Mouse (Mus musculus) thymus, postnatal 4 days (tissue): Measurements from ENCODE around the gene Prrg2.
"Not testable (repeated sequence)": the region's sequence is repeated elsewhere in the genome, so short reads cannot be mapped to it uniquely, and the experiment has no call there.

Experiments used
- DNase-seq: peaks from one replicate; pipeline ENCODE4 v3.0.0; 2021

Prrg2 gene

DNA sequence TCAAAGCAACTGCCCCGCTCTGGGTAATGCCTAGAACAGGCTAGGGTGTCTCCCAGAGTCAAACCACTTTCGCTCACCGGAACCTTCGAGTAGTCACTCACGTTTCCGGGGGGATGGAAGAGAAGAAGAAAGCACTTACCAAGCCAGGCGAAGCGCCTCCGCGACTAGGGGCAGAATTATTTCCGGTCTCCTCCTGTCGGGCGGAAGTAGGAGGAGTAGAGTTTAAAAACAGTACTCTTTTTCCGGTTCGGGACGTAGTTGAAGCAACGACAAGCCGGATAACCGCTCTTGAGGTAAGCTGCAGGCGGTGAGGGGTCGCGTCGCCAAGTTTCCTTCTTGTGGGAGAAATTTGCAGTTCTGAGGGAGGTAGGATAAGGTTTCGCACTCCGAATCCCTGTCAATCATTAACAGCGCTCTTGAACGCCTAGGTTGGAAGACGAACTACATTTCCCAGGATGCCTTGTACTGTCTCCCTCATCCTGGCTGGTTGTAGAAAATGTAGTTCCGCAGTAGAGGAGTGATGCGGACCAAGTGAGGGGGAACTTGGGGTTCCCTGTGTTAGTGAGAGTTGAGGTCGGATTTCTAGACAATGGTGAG is at the start of gene Prrg2, which contains the start of gene Nosip:
Gene Prrg2 (minus strand): TSS at position 439 of the 597 bp plus-strand sequence.
Gene Nosip (plus strand): TSS at position 191 of the 597 bp plus-strand sequence.
- DNase-seq = peak; percentile 94

DNA sequence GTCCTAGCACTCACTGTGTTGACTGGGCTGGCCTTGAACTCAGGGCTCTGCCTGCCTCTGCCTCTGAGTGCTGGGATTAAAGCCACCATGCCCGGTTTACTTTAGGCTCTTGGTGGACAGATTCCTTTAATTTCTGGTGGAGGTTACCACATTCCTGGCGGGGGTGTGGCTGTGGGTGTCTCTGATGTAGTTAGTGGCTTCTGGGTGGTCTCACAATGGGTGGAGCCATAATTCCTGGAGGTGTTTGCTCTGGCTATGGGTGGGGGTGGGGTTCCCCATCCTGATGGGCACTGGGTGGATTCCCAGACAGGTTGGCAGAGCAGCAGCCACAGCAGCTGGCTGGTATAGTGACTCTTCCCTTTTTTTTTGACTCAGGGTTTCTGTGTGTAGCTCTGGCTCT is 49.5 kb upstream of the Prrg2 start:
- DNase-seq = no peak

DNA sequence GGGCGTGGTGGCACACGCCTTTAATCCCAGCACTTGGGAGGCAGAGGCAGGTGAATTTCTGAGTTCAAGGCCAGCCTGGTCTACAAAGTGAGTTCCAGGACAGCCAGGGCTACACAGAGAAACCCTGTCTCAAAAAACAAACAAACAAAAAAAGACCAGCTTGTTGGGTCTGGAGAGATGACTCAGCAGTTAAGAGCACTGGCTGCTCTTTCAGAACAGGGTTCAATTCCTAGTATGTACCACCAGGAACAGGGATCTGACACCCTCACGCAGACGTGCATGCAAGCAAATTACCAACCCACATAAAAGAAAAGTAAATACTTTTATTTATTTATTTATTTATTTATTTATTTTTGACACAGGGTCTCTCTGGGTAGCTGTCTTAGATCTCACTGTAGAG is 47.6 kb upstream of the Prrg2 start:
- DNase-seq = not testable (repeated sequence)

DNA sequence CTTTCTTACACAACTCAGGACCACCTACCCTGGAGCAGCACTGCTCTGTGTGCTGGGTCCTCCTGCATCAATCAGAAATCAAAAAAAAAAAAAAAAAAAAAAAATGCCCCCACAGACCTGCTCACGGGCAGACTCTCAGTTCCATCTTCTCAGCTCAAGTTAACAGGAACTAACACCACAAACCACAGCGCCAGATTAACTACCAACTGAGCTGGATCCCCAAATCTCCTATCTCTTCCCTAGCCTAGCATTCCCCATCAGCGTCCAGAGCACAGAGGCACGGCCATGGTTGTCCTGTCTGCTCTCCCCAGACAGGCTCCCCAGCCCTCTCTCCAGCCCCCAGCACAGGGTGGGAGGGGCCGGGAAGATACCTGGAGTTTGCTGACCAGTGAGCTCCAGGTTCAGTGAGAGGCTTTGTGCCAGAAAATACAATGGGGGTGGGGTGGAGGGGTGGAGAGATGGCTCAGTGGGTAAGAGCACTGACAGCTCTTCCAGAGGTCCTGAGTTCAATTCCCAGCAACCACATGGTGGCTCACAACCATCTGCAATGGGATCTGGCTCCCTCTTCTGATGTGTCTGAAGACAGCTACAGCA is 44.7 kb upstream of the Prrg2 start:
- no peak for DNase-seq

DNA sequence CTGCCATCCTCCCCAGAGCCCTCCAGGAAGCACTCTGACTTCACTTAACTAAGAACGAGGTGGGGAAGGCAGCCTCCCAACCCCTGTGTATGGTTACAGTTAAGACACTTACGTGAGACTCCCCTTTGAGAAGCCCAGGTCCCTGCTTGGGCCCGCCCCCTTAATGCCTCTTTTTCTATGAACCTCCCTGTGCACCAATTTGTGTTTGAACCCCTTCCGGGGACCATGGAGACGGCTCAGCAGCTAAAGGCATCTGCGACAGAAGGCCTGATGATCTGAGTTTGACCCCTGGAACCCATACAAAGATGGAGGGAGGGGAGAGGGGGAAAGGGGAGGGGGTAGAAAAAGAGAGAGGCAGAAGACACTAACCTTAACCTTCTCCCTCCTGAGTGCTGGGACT is 44.0 kb upstream of the Prrg2 start:
- no peak for DNase-seq

DNA sequence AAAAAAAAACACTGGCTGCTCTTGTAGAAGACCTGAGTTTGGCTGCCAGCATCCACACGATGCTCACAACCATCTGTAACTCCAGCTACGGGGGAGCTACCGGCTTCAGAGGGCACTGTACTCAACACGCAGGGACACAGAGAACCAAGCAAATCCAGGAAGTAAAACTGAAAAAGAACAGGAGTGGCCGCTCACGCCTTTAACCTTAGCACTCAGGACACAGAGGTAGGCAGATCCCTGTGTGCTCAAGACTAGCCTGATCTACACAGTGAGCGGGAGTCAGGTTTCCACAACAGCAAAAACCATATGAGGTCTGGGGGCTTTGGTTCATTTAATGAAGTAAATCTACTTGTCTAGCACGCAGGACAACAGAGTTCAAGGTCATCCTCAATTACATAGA is 43.0 kb upstream of the Prrg2 start:
- no peak for DNase-seq

DNA sequence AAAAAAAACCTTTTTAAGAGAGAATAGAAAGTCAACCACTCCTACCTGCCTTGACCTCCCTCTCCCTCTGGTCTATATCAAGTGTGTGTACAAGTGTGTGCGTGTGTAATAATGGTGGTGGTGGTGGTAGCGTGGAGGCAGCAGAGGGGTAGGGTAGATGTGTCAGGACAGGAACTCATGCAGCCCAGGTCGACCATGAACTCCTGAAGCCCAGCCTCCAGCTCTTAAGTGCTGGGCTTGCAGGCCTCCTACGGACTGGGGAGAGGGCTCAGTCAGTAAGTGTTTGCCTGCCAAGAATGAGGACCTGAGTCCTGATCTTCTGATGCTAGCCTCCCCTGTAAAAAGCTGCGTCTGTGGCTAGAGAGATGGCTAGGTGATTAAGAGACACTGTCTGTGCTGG is 42.5 kb upstream of the Prrg2 start:
- no peak for DNase-seq

DNA sequence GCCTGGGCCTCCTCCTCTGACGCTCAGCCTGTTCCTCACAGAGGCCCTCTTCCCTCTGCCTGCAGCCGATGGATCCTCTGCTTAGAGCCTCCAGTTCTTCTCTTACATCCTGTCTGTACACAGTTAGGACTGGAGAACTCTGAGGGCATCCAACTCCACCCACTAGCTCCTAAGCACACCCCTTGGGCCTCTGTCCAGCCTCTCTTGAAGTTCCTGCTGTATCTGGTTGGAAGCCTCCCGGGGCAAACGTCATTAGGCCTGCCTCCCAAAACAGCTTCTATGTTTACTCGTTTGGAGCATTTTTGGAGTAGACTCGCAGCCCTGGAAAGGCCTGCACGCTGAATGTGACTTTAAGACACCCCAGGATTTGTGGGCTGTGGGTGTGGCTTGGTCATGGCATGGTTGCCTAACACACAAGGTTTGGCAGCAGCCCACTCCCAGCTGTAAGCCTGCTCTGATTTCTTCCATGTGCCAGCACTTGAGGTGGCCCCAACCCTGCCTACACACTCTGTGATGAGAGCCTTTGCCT is 41.2 kb upstream of the Prrg2 start, which contains the start of gene Fcgrt:
Gene Fcgrt (minus strand): TSS at position 200 of the 529 bp plus-strand sequence.
- no peak for DNase-seq

DNA sequence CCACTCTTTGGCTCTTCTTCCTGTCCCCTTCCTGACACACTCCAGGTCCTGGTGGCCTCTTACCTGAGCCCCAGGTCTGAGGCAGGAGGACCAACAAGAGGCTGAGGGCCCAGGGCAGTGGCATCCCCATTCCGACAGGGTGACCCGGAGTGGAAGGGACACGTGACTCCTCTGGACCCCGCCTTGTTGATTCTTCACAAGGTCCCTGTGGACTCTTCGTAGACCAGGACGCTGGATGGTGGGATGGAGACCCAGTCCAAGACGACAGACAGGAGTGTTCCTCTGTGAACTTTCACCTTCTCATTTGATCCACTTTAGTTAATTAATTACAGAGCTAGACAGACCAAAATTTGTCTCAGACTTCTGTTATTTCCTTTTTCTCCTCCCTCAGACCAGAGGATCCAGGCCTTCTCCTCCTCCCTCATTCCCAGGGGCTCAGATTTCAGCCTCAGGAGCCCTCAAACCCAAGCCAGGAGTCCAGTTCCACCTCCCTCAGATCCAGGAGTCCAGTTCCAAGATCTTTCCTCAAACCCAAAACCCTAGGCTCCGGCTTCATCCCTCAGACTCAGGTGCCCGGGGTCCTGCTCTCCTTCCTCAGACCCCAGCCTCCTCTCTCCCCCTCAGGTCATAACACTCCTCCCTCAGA is 40.6 kb upstream of the Prrg2 start:
- DNase-seq = no peak

DNA sequence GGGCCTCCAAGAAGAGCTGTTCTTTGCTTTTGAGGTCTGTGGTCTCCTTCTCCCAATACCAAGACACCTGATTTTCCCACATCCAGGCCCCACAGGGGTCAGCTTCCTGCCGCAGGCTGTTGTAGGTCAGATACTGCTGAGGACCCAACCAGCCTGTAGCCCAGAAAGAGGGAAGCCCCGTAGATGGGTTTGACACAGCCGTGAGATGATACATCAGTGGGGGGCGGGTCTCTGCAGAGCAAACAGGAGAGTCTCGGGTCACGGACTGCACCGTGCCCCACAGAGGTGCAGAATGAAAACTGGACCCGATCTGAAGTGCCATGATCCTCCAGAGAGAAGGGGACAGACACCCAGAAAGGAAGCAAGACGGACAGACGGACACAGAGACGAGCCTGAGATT is 40.0 kb upstream of the Prrg2 start:
- DNase-seq = no peak

DNA sequence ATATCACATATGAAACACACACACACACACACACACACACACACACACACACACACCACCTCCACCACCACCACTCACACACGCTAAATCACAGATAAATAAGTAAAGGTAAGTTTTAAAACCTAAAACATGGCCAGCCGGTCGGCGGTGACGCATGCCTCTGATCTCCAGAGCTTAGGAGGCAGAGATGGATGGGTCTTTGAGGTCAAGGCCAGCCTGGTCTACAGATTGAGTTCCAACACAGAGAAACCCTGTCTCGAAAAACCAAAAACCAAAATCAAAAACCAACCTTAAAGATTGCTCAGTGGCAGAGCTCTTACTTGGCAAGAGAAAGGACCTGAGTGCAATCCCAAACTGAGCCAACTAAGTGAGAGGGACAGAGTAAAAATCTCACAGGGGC is 37.6 kb upstream of the Prrg2 start:
- no peak for DNase-seq

DNA sequence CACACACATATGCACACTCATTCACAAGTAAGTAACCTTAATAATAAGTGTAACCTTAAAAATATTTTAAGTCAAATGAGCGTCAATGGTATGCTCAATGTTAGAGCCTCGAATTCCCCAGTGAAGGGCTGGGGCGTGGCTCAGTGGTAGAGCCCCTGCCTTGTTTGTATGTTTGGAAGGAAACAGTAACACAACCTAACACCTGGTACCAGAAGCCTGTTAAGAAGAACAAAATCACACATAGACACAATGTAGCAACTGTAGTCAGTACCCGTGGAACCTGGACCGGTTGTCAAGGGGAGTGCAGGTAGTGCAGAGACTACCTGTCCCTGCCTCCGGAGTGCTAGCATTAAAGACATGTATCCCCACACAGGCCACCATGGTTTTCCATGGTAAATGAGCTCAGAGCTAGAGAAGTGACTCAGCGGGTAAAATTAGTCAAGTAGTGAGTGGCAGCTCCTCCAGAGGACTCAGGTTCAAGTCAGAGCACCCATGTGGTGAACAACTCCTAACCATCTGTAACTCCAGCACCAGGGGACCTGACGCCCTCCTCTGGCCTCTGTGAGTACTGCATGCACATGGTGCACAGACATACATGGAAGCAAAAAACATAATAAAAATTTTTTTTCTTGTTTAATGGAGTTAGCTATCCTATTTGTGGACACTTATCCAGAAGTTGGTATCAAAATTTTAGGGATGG is 36.2 kb upstream of the Prrg2 start:
- DNase-seq = peak; percentile 55

DNA sequence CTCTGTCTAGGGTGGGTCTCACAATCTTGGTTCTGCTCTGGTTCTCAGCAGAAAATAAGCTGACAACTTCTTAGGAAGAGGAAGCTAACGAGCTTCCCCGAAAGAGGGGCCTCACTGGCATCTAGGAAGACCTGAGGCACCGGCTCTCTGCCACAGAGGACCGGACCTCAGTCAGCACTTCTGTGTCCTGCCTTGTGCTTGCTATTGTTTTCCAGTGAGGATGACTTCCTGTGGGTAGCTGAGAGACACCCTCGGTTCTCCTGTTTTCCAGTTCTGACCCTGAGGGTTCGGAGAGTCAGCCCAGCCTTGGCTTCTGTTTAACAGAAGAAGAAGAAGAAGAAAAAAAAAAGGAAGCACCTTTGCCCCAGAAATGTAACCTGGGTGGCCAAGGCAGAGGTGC is 35.0 kb upstream of the Prrg2 start:
- DNase-seq = no peak

DNA sequence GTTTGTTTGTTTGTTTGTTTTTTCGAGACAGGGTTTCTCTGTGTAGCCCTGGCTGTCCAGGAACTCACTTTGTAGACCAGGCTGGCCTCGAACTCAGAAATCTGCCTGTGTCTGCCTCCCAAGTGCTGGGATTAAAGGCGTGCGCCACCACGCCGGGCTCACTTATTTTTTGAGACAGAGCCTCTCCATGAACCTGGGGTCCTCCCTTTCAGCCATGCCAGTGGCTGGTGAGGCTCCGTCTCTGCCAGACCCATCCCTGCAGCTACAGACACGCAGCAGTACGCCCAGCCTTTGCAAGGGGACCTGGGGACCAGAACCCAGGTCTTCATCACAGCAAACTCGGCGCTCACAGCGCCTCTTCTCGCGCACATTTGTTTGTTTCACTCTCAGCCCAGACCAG is 33.5 kb upstream of the Prrg2 start:
- not testable (repeated sequence) for DNase-seq

DNA sequence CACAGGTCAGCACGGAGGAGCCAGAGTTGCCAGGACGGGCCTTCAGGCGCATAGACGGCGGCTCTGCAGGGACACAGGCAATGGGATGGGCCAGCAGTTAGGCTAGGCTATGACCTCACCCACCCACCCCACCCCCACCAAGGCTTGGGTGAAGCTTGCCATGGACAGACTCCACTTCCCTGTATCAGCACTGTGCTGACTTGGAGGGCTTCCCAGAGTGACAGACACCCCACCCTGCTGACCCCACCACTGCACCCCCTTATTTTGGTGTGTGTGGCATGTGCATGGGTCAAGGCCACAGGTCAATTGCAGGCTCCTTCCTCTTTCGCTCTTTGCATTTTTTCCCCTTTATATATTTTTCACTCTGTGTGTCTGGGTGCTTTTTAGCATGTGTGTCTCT is 32.9 kb upstream of the Prrg2 start:
- DNase-seq = no peak

DNA sequence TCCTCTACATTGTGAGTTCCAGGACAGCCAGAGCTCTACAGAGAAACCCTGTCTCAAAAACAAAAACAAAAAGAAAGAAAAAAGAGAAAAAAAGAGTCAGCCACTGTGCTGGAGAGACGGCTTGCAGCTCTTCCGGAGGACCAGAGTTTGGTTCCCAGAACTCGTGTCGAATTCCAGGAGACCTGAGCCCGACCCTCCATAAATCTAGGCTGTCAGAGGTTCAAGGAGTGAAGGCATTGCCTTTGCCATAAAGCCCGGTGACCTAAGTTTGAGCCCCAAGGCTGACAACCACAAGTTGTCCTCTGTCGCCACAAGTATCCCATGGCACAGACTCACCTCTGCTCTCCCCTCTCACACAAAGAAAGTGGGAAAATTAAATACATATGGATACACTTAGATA is 31.6 kb upstream of the Prrg2 start:
- no peak for DNase-seq

DNA sequence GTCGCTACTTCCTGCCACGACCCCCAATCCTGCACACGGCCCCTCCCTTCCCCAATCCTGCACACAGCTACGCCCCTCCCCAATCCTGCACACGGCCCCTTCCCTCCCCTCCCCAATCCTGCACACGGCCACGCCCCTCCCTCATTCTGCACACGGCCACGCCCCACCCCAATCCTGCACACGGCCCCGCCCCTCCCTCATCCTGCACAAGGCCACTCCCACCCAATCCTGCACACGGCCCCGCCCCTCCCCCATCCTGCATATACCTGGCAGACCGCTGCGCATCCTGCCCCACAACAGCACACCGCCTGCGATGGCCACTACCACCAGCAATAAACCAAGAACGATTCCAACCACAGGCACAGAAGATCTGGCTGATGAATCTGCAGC is 31.0 kb upstream of the Prrg2 start:
- DNase-seq = peak; percentile 74

DNA sequence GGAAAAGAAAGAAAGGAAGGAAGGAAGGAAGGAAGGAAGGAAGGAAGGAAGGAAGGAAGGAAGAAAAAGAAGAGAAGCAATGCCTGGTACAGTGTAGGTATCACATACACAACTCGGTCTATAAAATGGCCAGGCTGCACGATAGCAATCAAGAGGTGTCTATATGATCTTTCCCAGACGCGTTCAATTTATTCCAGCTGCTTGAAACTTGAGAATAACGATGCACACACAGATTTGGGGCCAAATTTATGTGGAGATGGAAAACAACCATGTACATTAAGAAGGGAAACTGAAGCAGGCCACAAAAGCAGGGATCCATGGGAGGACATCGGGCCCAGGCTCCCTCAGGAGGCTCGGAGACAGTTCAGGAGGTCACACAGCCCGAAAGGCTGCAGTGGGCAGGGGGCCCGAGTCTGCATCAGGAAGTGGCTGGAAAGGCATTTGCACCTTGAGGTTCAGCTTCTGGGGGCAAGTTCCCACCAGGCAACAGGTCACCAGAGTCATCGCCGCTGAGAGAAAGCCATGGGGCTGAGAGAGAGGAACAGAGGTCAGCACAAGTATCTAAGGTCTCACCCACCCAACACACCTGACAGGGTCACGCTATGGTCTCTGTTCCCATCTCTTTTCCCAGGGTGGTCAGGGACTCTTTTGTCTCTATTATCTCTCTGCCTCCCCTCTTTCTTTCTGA is 30.5 kb upstream of the Prrg2 start:
- DNase-seq = no peak

DNA sequence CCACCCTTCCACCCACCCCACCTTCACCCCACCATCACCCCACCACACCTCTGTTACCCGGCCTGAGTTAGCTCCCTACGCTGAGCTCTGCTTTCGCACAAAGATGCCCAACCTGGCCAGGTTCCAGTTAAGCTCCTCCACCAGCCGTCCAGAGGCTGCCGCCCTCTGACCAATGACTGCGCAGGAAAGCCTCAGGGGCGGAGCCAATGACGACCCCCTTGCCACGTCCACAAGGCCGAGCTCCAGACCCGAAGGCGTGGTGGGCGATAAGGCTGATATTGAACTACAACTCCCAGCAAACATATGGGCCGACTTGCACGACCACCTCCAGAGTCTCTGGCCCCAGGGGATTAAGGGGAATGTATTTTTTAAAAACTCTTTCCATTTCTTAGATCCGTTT is 29.6 kb upstream of the Prrg2 start, which contains the start of gene Rcn3:
Gene Rcn3 (minus strand): TSS at position 174 of the 400 bp plus-strand sequence.
- no peak for DNase-seq

DNA sequence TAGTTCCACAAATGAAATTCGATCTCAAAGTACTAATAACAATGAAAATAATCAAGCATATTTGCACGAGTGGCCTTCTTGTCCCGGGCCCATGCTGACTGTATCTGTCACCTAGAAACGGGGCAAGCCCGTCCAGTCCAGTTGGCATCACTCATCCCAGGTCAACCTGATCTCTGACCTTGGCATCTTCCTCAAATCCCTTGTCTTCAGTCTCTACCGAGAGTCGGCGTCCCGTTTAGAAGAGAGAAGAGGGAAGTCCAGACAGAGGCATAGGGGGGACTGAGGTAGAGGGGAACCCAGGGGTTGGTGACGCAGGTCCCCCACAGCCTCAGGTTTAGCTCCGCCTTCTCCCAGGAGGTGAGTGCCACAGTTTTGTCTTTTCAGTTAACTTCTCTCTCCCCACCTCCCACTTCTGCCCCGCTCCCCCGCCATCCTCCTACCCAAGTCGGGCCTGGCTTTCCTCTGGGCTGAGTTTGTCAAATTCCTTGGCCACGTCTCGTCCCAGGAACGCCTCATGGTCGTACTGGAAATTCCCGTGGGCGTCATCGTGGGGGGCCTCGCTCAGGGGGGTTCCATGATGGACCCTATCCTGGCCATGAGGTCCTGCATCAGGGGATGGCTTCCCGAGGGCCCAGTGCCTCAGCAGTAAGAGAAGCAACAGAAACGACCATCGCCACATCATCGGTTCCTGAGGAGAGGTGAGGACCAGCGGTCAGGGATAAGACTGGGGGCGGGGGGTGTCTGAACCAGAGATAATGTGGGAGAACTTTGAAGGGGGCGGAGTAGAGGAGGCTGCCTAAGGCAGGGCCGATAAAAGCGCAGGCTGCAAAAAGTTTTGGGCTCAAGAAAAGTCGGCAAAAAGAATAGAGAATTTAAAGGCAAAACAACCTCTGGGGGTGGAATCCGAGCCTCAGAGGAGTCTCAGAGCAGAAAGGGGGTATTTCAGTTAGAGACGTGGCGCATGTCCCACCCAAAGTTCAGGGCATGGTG is 28.8 kb upstream of the Prrg2 start:
- DNase-seq = no peak

DNA sequence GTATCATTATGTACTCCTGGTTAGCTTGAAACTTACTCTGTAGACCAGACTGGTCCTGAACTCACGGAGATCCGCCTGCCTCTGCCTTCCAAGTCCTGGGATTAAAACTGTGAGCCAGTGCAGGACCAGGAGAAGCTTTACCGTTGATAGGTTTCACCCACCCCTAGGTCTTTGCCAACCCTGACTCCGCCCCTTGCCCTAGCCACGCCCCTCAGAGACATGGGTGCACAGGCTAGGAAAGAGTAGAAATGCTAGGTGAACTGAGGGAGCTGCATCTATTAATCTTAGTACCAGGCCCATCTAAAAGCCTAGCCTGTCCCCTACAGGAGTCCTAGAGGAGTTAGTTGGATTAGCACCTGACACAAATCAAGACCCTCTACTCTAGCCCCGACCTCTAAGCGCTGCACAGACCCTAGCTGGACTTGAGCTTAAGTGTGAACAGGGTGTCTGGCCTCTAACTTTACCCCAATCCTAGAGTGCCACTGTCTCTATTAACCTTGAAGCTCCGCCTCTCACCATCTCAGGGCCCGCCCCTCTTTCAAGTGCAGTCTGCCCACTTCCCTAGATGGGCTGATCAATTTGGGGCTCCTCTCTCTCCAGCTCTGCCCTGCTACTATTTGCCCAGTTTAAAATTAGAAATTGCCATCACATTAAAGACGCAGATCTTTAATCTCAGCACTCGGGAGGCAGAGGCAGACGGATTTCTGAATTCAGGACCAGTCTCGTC is 27.9 kb upstream of the Prrg2 start:
- DNase-seq = peak; percentile 73
